Mouse (Mus musculus) cerebellum, adult 2 months (tissue): ENCODE data around the gene Rab3a.

Source experiments
- CTCF ChIP-seq: fragments of 200-500 bp; IDR thresholded peaks from 2 replicates; pipeline ENCODE4 v1.5.1; 2011; ENCODE audit warnings: low read depth, mild to moderate bottlenecking, control low read depth, low read length, moderate library complexity, borderline replicate concordance; ENCODE audit not compliant: insufficient read depth
- POLR2A ChIP-seq: fragments of 200-500 bp; IDR thresholded peaks from 2 replicates; pipeline ENCODE4 v1.6.1; 2011; ENCODE audit warnings: low read length, control low read depth, borderline replicate concordance; ENCODE audit not compliant: insufficient read depth

DNA sequence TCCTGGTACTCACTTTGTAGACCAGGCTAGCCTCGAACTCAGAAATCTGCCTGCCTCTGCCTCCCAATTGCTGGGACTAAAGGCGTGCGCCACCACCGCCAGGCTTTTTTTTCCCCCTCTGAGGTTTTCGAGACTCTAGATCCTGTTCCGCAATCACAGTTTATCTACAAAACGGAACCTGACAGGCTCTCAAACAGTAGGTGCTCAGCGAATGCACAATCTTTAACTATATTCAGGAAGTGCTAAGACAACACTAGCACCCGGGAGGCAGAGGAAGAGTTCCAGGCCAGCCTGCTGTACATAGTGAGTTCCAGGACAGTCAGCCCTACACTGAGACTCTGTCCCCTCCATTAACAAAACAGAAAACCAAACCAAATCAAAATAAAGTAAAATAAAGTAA, 10.8 kb downstream of the Rab3a start:
- no peak for TF ChIP-seq CTCF
- no peak for TF ChIP-seq POLR2A
